11 mouse cellular contexts compared by ENCODE assay signal in genomic region chr16:93102174-93102573, GRCm38 (mm10).
"Had no signal": no experiment of that assay in that cellular context is flagged by ENCODE, and none has a peak within 500 bp of the region (broad histone marks: within the 10 kb centered on the region; RNA-seq: fewer than 3 reads in every experiment).

No protein-coding gene starts in this region.

- H3K27ac ChIP-seq: left cerebral cortex, adult 2 months; limb, embryonic 13.5 days; liver, embryonic 12.5 days; lung, embryonic 15.5 days; midbrain, embryonic 12.5 days; neural tube, embryonic 13.5 days had no signal

- H3K4me1 ChIP-seq: liver, embryonic 12.5 days; neural tube, embryonic 13.5 days had no signal

- H3K9me3 ChIP-seq: limb, embryonic 13.5 days; liver, embryonic 12.5 days; lung, embryonic 15.5 days; midbrain, embryonic 12.5 days; neural tube, embryonic 13.5 days had no signal

- DNase-seq: kidney, adult 8-10 months; kidney, postnatal 25 days; lung, postnatal 14 days; thymus, postnatal 36 days had no signal

- H3K27me3 ChIP-seq: limb, embryonic 13.5 days; lung, embryonic 15.5 days; midbrain, embryonic 12.5 days; neural tube, embryonic 13.5 days had no signal

- H3K4me2 ChIP-seq: limb, embryonic 13.5 days; liver, embryonic 12.5 days; lung, embryonic 15.5 days; midbrain, embryonic 12.5 days; neural tube, embryonic 13.5 days had no signal

- H3K36me3 ChIP-seq: limb, embryonic 13.5 days; liver, embryonic 12.5 days; lung, embryonic 15.5 days; midbrain, embryonic 12.5 days; neural tube, embryonic 13.5 days had no signal

- ATAC-seq: liver, embryonic 12.5 days; midbrain, embryonic 16.5 days had no signal

- H3K4me3 ChIP-seq: left cerebral cortex, adult 2 months; limb, embryonic 13.5 days; liver, embryonic 12.5 days; lung, embryonic 15.5 days; midbrain, embryonic 12.5 days; neural tube, embryonic 13.5 days had no signal

- H3K9ac ChIP-seq: limb, embryonic 13.5 days; liver, embryonic 12.5 days; lung, embryonic 15.5 days; midbrain, embryonic 12.5 days; neural tube, embryonic 13.5 days had no signal
